Mouse (Mus musculus): ENCODE data around the gene Snd1. TPM values are rescaled to one million over a fixed set of nuclear protein-coding genes. Genes with fewer than 3 reads are reported as not detected.

The Snd1 gene
- total RNA-seq, 2 experiments from 2014 or later, result 113 to 115 TPM

DNA sequence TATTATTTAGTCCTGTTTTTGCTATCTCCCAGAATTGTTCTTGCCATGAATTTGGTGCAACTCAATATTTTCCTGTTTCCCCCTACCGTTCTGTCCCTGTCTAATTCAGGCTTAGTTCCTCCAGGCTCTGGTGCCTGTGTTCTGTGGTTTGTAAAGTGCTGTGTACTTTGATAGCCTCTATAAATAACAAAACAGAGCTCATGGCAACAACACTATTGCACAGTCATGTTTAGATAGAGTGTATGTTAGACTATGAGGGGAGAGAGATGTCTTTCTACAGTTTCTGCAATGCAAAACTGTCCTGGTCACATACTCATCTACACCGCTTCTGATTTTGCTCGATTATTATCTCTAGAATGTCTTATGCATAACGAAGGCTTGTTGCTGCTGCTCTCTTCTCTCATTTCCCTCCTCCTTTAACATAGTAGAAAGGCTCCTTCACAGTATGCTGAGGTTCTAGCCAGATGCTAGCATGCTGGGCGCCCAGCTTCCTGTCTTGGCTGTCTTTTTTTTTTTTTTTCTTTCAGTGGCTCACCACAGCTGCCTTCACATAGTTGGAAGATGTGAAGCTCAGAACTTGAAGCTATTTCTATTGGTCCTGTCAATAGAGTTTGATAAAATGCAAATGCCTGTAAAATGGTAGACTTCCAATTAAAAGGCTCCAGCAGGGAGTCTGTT, 113.7 kb downstream of the Snd1 start:
- no peak for DNase-seq (ENCODE audit: extremely low spot score in 1 of 2, low spot score in 1 of 2)

DNA sequence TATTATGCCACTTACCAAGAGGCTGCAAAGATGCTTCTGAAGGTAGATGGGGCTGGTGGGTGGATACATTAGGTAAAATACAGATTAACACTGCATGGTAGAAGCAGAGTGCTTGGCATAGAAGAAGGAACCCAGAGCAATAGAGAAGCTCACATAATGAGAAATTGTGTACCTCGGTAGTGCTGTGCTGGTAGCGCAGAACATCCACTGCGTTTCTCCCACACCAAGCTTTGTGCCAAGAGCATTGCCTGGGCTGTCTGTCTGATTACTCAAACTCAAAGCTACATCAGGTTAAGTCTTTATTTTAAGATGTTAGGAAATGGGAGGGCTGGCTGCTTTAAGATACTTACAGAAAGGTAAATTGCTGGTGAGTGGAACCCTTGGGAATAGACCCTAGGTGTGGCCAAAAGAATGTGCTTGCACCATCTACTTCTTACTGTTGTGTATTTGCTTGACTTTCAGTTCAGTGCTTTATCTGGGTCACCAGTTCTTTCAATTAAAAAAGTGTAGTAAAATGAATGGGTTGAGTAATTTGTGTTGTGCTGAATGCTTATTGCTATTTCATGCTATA, 117.5 kb downstream of the Snd1 start:
- no peak for DNase-seq (ENCODE audit: extremely low spot score in 1 of 2, low spot score in 1 of 2)

DNA sequence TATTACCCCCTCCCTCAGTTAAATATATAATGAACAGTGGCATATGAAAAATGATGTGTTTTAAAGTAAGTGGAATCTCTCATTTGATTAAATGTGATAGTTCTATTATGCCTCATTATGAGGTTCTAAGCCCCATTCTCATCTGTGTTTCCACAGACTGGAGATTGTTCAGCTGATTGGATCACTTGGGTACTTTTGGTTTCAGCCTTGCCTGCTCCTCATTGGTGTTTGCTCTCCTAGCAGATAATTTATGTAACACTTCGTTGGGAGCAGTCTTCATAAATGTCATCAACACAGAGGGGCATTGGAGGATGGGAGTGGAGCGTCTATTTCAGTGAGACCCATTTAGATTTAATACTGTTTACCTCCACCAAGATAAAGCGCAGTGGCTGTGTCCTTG, 118.8 kb downstream of the Snd1 start:
- no peak for DNase-seq (ENCODE audit: extremely low spot score in 1 of 2, low spot score in 1 of 2)

DNA sequence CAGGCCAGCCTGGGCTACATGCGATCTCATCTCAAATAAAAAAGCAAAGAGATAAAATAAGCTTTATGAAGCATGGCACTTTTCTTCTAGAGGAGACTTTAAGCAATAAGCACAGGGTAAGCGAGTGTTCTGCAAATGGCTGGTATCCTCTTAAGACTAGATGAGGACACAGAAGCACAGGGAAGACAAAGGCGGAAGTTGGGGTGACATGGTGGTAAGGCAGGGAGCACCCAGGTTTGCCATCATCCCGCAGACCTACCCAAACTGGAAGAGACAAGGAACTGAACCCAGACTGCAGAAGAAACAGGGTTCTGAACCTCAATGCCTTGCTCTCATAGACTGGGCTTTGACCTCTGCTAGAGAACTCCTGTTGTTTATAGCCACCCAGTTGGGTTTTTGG, 119.8 kb downstream of the Snd1 start:
- no peak for DNase-seq (ENCODE audit: extremely low spot score in 1 of 2, low spot score in 1 of 2)

DNA sequence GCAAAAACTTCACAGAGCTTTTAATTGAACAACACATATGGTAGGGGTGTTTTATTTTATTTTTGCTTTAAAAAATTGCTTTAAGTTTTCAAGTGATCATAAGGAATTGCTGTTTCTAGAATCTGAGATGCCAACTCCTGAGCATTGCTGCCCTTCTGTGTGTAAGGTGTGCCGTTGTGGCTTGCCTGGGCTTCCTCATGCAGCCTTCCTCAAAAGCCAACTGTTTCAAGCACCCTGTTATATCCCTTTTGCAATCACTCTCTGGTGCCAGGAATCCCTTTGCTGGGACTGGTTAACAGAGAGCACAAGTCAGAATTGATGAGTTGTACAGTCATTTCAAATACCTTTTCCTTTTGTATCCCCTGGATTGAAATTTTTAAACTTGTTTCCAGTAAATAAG, 120.3 kb downstream of the Snd1 start:
- no peak for DNase-seq (ENCODE audit: extremely low spot score in 1 of 2, low spot score in 1 of 2)

DNA sequence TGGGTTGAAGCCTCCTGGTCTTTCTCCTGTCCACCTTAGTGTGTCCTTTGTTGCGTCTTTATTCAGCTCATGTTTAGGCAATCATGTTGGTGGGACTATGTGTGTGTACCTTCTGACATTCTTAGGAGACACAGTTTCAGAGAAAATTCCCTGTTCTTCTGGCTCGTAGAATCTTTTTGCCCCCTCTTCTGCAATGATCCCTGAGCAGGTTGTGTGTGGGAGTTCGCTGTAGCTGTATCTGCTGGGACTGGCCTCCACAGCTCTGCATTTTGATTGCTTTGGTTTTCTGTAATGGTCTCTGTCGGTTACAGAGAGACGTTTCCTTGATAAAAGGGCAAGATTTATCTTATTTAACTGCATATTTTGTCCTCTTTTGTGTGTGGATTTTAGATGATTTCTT, 122.3 kb downstream of the Snd1 start:
- DNase-seq (ENCODE audit: extremely low spot score in 1 of 2, low spot score in 1 of 2), result no peak

DNA sequence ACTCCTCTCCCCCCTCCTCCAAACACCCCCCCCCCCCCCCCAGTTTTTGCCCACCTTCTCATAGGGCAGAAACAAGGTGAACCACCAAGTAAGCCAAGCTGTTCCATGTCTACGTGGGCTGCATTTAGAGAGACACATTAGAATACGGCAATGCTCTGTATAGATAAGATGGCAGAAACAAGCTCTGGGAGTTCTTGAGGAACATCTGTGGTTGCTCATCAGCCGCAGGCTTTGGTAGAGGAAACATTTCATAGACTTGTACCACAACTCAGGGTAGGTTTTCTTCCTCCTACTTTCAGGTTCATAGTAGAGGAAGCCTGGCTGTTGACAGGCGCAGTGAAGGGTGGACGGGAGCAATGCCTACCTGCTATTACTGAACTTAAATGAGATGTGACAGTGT, 124.2 kb downstream of the Snd1 start:
- no peak for DNase-seq (ENCODE audit: extremely low spot score in 1 of 2, low spot score in 1 of 2)

DNA sequence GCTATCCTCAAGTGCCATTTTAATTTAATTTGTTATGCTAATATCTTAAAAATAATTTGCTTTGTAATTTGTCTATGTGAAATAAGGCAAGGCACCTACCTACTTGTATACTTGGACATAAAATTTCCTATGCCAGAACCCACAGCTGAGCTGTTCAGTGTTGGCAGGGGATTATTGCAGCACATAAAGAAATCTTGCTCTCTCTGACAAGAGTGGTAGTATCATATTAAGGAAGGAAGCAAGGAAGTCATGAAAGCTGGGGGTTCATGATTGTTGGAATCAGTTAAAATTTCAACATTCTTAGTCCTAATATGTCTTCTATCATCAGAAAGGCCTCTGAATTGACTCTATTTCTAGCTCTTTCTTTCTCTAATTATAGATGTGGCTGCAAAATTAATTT, 125.5 kb downstream of the Snd1 start:
- no peak for DNase-seq (ENCODE audit: extremely low spot score in 1 of 2, low spot score in 1 of 2)

DNA sequence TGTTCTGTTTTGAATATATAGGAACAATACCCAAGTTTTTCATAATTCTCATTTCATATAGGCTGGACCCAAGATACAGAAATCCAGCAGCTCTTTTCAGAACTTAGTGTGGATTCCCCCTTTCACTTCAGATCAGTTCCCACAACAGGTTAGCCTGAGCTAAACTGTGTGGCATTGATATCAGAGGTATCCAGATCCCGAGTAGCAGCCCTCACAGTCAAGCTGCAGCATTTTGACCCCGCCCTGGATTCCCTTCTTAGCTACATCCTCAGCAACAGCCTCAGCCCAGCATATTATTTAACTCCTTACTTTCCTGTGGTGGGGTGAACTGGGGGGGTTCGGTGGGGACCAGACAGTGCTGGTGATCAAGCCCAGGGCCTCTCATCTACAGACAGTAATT, 128.5 kb downstream of the Snd1 start:
- DNase-seq (ENCODE audit: extremely low spot score in 1 of 2, low spot score in 1 of 2), result no peak

DNA sequence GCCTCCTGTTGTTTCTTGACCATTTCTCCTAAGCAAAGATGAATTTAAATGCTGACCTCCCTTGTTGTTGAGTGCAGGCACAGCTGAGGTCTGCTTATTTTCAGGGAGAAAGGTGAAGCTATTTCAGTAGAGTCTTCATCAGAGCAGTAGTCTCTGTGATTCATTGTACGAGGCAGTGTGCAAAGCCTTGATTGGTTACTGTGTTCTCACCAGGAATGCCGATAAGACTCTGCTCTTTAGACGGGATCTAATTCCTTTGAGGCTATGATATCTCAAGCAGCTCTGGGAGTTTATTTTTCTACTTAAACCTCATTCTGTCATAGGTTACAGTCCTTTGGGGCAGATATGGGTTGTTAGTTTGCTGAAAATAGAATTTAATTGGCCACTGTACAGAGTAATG, 128.9 kb downstream of the Snd1 start:
- DNase-seq (ENCODE audit: extremely low spot score in 1 of 2, low spot score in 1 of 2), result no peak

DNA sequence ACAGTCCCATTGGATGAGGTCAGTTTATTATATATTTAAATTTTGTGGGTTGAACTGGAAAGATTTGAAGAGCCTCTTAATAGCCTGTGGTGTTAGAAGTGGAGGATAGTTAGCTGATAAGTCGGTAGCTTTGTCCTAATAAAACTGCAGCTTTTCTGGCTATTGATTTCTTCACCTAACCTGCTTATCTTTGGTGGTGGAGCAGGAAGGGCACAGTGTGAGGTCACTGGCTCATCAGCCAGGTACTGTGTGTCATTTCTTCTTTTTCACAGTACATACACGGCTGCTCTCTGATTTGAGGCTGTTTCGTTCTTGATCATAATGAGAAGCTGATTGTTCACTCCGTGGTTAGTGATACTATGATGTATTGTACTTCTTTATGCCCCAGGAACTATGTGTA, 134.4 kb downstream of the Snd1 start:
- DNase-seq (ENCODE audit: extremely low spot score in 1 of 2, low spot score in 1 of 2), result no peak

DNA sequence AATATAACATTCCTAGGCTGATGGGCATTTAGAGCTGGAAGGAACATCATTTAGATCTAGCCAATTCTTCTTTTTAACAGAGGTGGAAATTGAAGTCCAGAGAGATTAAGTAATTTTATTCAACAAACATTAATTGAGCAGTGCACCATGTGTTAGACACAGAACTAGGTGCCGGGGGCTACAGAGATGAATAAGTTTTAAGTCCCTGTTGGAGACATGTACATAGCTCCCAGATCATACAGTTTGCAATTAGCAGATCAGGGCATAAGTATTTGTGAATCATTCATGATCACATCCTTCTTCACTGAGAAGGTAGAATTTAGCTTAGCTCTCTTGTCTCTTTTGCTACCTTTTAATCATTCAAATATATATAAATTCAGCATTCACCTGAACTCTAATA, 135.2 kb downstream of the Snd1 start:
- no peak for DNase-seq (ENCODE audit: extremely low spot score in 1 of 2, low spot score in 1 of 2)

DNA sequence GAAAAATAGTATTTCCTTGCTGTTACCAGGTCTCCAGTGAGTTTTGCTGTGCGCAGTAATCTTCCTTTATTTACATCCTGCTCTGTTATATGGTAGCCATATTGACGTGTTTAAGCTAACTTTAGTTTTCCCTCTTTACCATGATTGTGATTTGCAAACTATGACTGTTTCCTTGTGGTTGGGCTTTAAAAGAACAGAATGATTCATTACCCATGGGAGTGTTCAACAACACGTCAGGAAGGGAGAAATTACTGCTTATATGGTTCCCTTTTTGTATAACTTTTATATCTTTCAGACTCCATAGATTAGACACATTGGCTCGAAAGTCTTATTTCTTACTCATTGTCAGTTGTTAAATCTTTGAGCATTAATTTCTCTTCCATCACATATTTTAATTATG, 138.5 kb downstream of the Snd1 start:
- no peak for DNase-seq (ENCODE audit: extremely low spot score in 1 of 2, low spot score in 1 of 2)

DNA sequence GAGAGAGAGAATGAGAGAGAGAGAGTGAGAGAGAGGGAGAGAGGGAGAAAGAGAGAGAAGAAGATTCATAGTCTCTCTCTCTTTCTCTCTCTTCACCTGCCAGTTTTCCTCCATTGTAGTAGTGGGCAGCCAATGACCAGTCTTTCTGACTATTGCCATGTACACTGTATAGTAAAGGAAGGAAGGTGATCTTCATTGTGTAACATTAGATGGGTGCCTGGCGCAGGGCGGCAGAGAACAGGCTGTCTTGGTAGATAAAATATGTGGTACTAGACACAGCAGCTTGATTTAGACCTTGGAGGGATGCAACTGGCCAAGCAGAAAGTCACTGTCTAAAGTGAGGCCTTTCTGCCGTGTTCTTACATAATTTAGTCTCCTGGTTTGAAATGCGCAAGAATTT, 139.9 kb downstream of the Snd1 start:
- no peak for DNase-seq (ENCODE audit: extremely low spot score in 1 of 2, low spot score in 1 of 2)

DNA sequence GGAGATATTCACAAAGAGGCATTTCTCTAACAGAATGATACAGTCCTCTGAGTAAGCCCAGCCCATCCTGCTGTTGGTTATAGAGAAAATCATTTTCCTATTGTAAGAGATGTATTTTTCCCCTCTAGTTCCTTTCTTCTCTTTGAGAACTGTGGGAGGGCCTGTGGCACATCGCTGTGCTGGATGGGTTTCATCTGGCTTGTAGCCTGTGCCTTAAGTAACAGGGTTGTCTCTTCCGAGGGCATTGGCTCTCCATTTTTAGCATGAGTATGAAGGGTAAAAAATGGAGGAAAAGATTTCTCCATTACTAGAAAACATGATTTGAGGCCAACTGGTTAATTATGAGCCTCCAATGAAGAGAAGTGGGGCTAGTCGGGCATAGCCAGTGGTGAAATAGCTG, 140.5 kb downstream of the Snd1 start:
- no peak for DNase-seq (ENCODE audit: extremely low spot score in 1 of 2, low spot score in 1 of 2)

DNA sequence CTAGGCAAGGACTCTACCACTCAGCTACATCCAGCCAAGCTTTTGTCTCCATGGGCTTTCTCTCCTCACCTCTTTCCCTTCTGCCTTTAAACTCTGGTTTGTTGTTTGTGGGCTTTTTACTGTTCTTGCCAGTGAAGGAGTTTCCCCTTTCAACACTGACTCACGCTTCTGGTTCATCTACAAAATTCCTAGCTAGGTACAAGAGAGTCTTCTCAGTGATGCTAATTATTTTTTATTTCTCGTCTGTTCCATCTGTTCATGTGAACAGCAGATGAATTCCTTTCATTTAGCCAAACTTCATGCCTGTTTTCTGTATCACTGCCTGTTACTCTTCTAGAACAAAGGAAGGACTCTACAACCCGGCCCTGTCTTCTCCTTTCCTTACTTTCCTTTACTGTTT, 141.0 kb downstream of the Snd1 start:
- no peak for DNase-seq (ENCODE audit: extremely low spot score in 1 of 2, low spot score in 1 of 2)

DNA sequence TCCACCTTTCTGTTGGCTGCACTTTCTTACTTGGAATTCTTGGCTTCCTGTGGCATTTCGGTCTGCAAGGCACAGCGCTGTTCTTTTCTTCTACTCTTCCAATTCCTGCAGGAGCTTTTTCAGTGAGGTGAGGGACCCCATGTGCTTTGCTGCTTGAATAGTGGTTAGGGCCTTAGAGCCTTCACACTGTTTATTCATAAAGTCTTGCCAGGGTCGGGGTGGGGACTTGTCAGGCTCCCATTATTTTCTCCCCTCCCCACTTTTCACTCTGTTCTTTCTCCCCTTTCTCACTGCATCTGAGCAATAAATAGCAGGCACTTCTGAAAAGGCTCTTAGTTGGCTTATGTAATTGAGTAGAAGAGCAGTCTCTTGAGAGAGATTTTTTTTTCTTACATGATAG, 143.4 kb downstream of the Snd1 start:
- no peak for DNase-seq (ENCODE audit: extremely low spot score in 1 of 2, low spot score in 1 of 2)

DNA sequence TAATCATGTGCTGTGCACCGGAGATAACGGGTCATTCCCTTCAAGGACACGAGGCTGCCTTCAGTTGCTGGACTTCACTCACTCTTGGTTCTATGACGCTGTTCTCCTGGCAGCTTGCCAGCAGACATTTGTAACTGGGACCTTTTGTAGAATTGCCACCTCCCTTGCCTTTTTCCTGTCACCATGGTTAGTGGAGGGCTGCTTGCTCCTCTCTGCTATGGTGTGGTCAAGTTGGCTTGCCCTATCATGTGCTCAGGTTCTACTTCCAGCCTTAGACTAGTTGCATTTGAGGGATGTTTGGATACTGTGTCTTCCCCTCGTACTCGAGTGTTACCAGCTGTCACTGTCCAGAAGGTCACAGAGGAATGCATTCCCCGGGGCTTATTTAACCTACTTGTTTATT, 143.8 kb downstream of the Snd1 start:
- DNase-seq (ENCODE audit: extremely low spot score in 1 of 2, low spot score in 1 of 2), result peak in 1 of 2 experiments; percentile 41

DNA sequence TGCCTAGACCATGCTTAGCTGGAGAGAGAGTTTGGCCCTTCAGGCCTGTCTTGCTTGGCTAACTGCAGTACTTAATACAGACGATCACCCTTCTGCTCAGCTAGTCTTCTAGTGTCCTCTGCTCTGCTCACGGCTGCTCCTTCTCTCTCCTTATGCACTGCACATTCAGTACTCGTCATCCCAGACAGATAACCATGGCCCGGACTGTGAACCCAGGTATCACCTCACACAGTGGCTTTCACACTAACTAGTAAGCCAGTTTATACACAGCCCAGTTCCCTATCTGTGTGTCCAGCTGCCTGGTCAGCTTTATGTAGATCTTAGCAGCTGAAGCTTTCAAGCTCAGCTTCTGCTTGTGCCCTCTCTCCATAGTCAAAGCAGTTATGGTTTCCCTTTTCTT, 146.5 kb downstream of the Snd1 start:
- DNase-seq (ENCODE audit: extremely low spot score in 1 of 2, low spot score in 1 of 2), result no peak

DNA sequence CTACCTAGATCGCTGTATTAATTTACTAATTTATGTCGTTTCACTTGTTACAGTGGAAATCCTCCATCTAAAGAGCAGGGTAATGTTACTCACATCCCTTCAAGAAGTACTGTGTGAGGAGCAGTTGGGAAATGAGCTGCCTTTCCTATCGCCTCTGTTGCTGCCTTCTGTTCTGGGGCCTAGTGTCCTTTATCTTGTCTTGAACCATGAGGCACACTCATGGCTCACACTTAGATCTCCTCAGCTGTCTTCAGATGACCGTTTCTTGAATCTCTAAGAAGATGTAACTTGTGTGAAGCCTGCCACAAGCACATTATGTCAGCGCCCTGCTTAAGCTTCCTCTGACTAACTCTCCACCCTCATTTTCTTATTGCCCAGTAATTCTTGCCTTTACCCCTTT, 147.0 kb downstream of the Snd1 start:
- DNase-seq (ENCODE audit: extremely low spot score in 1 of 2, low spot score in 1 of 2), result no peak

DNA sequence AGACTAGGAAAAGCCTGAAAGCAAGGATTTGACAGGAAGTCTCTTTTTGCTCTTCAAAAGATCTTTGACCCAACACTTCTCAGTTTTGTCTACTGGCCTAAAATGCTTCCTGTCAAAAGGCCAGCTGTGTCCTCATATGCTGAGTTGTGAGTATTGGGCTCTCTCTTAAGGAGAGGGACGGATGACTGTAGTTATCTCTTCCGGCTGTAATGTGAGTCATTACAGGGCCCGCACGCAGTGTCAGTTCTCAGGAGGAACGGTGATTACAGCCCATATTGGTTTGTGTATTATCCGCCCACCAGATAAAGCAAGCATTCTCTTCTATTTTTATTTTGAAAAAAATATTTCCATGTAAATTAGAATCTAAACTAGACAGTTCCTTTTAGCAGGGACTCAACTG, 147.6 kb downstream of the Snd1 start:
- no peak for DNase-seq (ENCODE audit: extremely low spot score in 1 of 2, low spot score in 1 of 2)

DNA sequence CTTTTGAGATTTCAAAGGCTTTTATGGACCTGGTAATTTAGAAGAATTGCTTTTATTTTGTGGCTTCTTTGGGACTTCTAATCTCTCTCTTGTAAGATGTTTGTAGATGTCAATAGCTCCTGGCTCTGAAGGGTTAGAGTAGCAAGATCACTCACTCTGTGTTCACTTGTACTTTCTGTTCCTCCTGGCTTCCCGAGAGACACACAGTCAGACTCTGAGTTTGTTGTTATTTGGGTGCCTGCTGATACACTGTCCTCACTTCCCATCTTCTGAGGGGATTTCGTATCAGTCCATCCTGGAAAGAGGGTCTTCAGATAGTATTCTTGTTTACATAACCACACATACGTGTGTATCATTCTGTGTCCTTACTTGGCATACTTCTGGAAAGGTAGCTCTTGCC, 148.0 kb downstream of the Snd1 start:
- DNase-seq (ENCODE audit: extremely low spot score in 1 of 2, low spot score in 1 of 2), result no peak

DNA sequence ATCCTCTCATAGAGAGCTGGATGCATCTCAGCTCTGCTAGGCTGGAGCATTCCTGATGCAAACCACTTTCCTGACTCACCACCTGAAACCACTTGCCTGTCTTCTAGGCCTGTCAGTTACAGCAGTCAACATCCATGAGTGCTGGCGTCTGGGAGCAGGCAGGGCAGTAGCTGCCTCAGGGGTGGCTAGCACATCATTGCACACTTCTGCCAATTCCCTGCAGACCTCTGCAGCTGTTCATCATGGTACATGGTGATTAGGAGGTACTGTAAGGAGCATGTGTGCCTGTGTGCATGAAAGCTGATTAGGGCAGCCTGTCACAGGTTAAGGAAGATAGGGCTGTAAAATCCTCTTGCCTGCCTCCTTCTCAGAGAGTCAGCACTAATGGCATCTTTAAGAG, 153.5 kb downstream of the Snd1 start:
- DNase-seq (ENCODE audit: extremely low spot score in 1 of 2, low spot score in 1 of 2), result no peak

Measured in layer of hippocampus, postnatal 25 days (tissue).